Mouse (Mus musculus) brain, embryonic 14.5 days (tissue): Measurements from ENCODE around the gene Prkab2.

Experiments used
- CTCF ChIP-seq: fragments of 200-500 bp; IDR thresholded peaks from 2 replicates; pipeline ENCODE4 v1.5.1; 2012; ENCODE audit warnings: inconsistent platforms, mild to moderate bottlenecking, moderate library complexity, borderline replicate concordance; ENCODE audit not compliant: insufficient read depth, insufficient read length; ENCODE audit errors: extremely low read depth
- POLR2A ChIP-seq: fragments of 200-500 bp; IDR thresholded peaks from 2 replicates; pipeline ENCODE4 v1.6.1; 2012; ENCODE audit warnings: mild to moderate bottlenecking, inconsistent platforms, borderline replicate concordance; ENCODE audit not compliant: poor library complexity, insufficient read depth, insufficient read length, severe bottlenecking; ENCODE audit errors: extremely low read depth

- no peak for TF ChIP-seq POLR2A
- TF ChIP-seq CTCF: no peak
Measured at GRCm38 (mm10) chr3:97629941-97630340, 28.1 kb upstream of the Prkab2 start.
